10 mouse cellular contexts compared by ENCODE assay signal in genomic region chr11:61142262-61142661, GRCm38 (mm10). TPM values are rescaled to one million over a fixed set of nuclear protein-coding genes. Genes with fewer than 3 reads are reported as not detected.
DNase-seq lines count a peak whose midpoint lies in the region; ATAC-seq and TF ChIP-seq lines count a peak whose summit lies in the region.
"Had no signal": no experiment of that assay in that cellular context is flagged by ENCODE, and none has a peak within 500 bp of the region (broad histone marks: within the 10 kb centered on the region; RNA-seq: fewer than 3 reads in every experiment).

No protein-coding gene starts in this region.

- no peaks in the 10 kb centered on the region for H3K36me3 ChIP-seq in lung, embryonic 14.5 days (ENCODE audit: insufficient read depth)
- H3K36me3 ChIP-seq: embryonic facial prominence, embryonic 12.5 days had no signal

- 0% methylated on average over 3 of the region's 3 CpGs for WGBS in bone marrow, adult 2 months
- WGBS in lung, embryonic 14.5 days, result 52% methylated on average over 3 of the region's 3 CpGs

- peaks cover 2% of the 10 kb centered on the region; the same call in 1 of the 2 replicates for H3K27me3 ChIP-seq in lung, embryonic 14.5 days (ENCODE audit: insufficient read depth, low read length)

- ATAC-seq in lung, embryonic 14.5 days (ENCODE audit: insufficient read depth), result no peak

- no peak overlapping the region for H3K9ac ChIP-seq in lung, embryonic 14.5 days
- H3K9ac ChIP-seq: embryonic facial prominence, embryonic 12.5 days had no signal

- peak overlapping the region; percentile 79 for H3K4me3 ChIP-seq in bone marrow, adult 2 months (replicated peaks; ENCODE audit: control insufficient read depth, low read depth, low read length)
- no peak overlapping the region for H3K4me3 ChIP-seq in lung, embryonic 14.5 days (ENCODE audit: low read depth, low read length)
- H3K4me3 ChIP-seq: embryonic facial prominence, embryonic 12.5 days had no signal

- no peaks in the 10 kb centered on the region; the same call in 1 of the 2 replicates for H3K4me1 ChIP-seq in bone marrow, adult 2 months (ENCODE audit: control insufficient read depth, insufficient read depth, low read length)
- no peaks in the 10 kb centered on the region for H3K4me1 ChIP-seq in lung, embryonic 14.5 days (ENCODE audit: insufficient read depth)

- peak; percentile 91 for DNase-seq in heart, adult 11 months
- DNase-seq in heart, postnatal 14 days, result no peak
- peak; percentile 20 for DNase-seq in lung, embryonic 14.5 days
- DNase-seq in thymus, adult 18-20 months, result peak; percentile 25 to 56
- DNase-seq in c-Kit-positive CD71-positive TER-119-positive erythroid progenitor cells, embryonic 14.5 days (ENCODE audit: low spot score), result no peak
- DNase-seq in neural tube, embryonic 10.5 days (ENCODE audit: extremely low spot score, low spot score), result no peak
- DNase-seq in embryo, embryonic 10 days (ENCODE audit: low spot score), result no peak
- DNase-seq: kidney, postnatal 10 days had no signal

- H3K27ac ChIP-seq in bone marrow, adult 2 months (ENCODE audit: control insufficient read depth, insufficient read depth, low read depth, low read length, poor library complexity), result peak overlapping the region; percentile 2; the same call in 1 of the 2 replicates
- no peak overlapping the region for H3K27ac ChIP-seq in lung, embryonic 14.5 days (ENCODE audit: low read depth)
- H3K27ac ChIP-seq: embryonic facial prominence, embryonic 12.5 days had no signal

- no peaks in the 10 kb centered on the region for H3K9me3 ChIP-seq in lung, embryonic 14.5 days (ENCODE audit: low read depth, low read length)
- H3K9me3 ChIP-seq: embryonic facial prominence, embryonic 12.5 days had no signal

- no peak for TF ChIP-seq POLR2A in bone marrow, adult 2 months (IDR thresholded peaks at IDR 0.05; ENCODE audit: borderline replicate concordance, control insufficient read depth, low read depth, low read length)

- no peak overlapping the region for H3K4me2 ChIP-seq in lung, embryonic 14.5 days
- H3K4me2 ChIP-seq: embryonic facial prominence, embryonic 12.5 days had no signal

- intact Hi-C loops in heart, postnatal 14 days (cut with DNase I), result no loop called here

- no peak for TF ChIP-seq CTCF in bone marrow, adult 2 months (IDR thresholded peaks at IDR 0.05; ENCODE audit: control insufficient read depth, insufficient read depth, low read length)
- no peak for TF ChIP-seq CTCF in lung, embryonic 14.5 days (IDR thresholded peaks at IDR 0.05; ENCODE audit: low read depth)

RNA-seq across cellular contexts. Expression of gene Tnfrsf13b, which starts 15.7 kb away (rescaled TPM):
- 1 to 10 TPM in 1 of 2 experiments, under 1 TPM in 1; 0.91 to 1.1 TPM for total RNA-seq in heart, postnatal 14 days (2021)
- polyA plus RNA-seq in bone marrow, adult 2 months (2011; ENCODE audit: insufficient read depth, insufficient read length, low replicate concordance, missing spikeins), result 11.5 and 21.8 TPM in 2 replicates
- polyA plus RNA-seq in lung, embryonic 14.5 days (2014; fragmentation: Nextera tagmentation; extraction: Ambion mirVana), result 2.3 and 2.4 TPM in 2 replicates

RNA-seq across cellular contexts. Expression of gene Usp22, which starts 32.6 kb away (rescaled TPM):
- total RNA-seq in heart, postnatal 14 days (2021), result 10 to 100 TPM; 37.6 to 38.9 TPM
- polyA plus RNA-seq in bone marrow, adult 2 months (2011; ENCODE audit: insufficient read depth, insufficient read length, low replicate concordance, missing spikeins), result 4.0 and 14.2 TPM in 2 replicates
- polyA plus RNA-seq in lung, embryonic 14.5 days (2014; fragmentation: Nextera tagmentation; extraction: Ambion mirVana), result 163 and 167 TPM in 2 replicates

Comparison
In these comparisons a context has a peak if more than half of its experiments do, and no peak if none do; other contexts are left out.
1. DNase-seq: peak in heart, adult 11 months (single experiment), lung, embryonic 14.5 days (single experiment) and thymus, adult 18-20 months (2 of 2); none in heart, postnatal 14 days (0 of 2), c-Kit-positive CD71-positive TER-119-positive erythroid progenitor cells, embryonic 14.5 days (single experiment), neural tube, embryonic 10.5 days (single experiment) and embryo, embryonic 10 days (single experiment).
2. RNA of gene Usp22, which starts 32.6 kb away (polyA plus RNA-seq): 163 to 167 TPM in lung, embryonic 14.5 days; 4.0 to 14.2 TPM in bone marrow, adult 2 months; every median in the first group is over 10 times any median in the second.